Mouse (Mus musculus): ENCODE data around the gene Dlg4. TPM values are rescaled to one million over a fixed set of nuclear protein-coding genes. Genes with fewer than 3 reads are reported as not detected.
A peak's percentile ranks its signal among the peaks of the same experiment; 100 is the strongest.

Dlg4 gene
- total RNA-seq, 2 experiments from 2014 or later, result 6.6 to 8.1 TPM

- intact Hi-C loops (cut with DNase I), result no loop called here
- DNase-seq (ENCODE audit: low spot score), result no peak
Measured at GRCm38 (mm10) chr11:70077441-70077840, 60.7 kb downstream of the Dlg4 start.

- DNase-seq (ENCODE audit: low spot score), result no peak
- intact Hi-C loops (cut with DNase I), result no loop called here
Measured at GRCm38 (mm10) chr11:70079175-70079574, 62.4 kb downstream of the Dlg4 start.

- DNase-seq (ENCODE audit: low spot score), result no peak
- intact Hi-C loops (cut with DNase I), result no loop called here
Measured at GRCm38 (mm10) chr11:70079928-70080327, 63.2 kb downstream of the Dlg4 start.

GRCm38 (mm10) chr11:70080803-70081590 lies 64.3 kb downstream of the Dlg4 start:
- DNase-seq (ENCODE audit: low spot score), result no peak
- intact Hi-C loops (cut with DNase I), result no loop called here

- intact Hi-C loops (cut with DNase I), result no loop called here
- DNase-seq (ENCODE audit: low spot score), result peak; percentile 5
Measured at GRCm38 (mm10) chr11:70084563-70084962, 67.8 kb downstream of the Dlg4 start.

GRCm38 (mm10) chr11:70091986-70092783 lies 75.4 kb downstream of the Dlg4 start, which contains the start of gene Asgr2:
Gene Asgr2 (plus strand): TSS chr11:70092644.
- DNase-seq (ENCODE audit: low spot score), result no peak
- intact Hi-C loops (cut with DNase I), result no loop called here

Small RNA genes lying within 50 kb of the gene (microRNA-seq; reads per million reads assigned to microRNA genes)
- not detected for gene Gm44349
- gene Mir324, result 2,489 reads per million, percentile 87 among the genes with 10 or more reads in this experiment

Other genes with a start within 250 kb of the Dlg4 start
- gene Chrnb1, start 221.0 kb upstream of the Dlg4 start, total RNA-seq (2021), result 1 to 10 TPM; 4.8 to 5.0 TPM
- gene Fgf11, start 215.1 kb upstream of the Dlg4 start, total RNA-seq (2021), result 1 to 10 TPM; 2.2 to 2.4 TPM
- gene Tmem102, start 211.3 kb upstream of the Dlg4 start, total RNA-seq (2021), result under 1 TPM; 0.26 to 0.45 TPM
- not detected for gene Gm39566, start 201.6 kb upstream of the Dlg4 start, total RNA-seq (2021)
- not detected for gene Spem2, start 198.5 kb upstream of the Dlg4 start, total RNA-seq (2021)
- gene Spem1, start 194.8 kb upstream of the Dlg4 start, total RNA-seq (2021), result not detected
- gene Nlgn2, start 179.2 kb upstream of the Dlg4 start, total RNA-seq (2021), result 1 to 10 TPM; 4.4 to 5.4 TPM
- 100 to 1,000 TPM; 186 to 199 TPM for gene Tmem256, start 178.4 kb upstream of the Dlg4 start, total RNA-seq (2021)
- gene Plscr3, start 170.6 kb upstream of the Dlg4 start, total RNA-seq (2021), result 10 to 100 TPM; 24.4 to 24.9 TPM
- gene Tnk1, start 158.2 kb upstream of the Dlg4 start, total RNA-seq (2021), result under 1 TPM in 1 of 2 experiments, not detected in 1; 0.14 TPM
- not detected for gene Tmem95, start 138.9 kb upstream of the Dlg4 start, total RNA-seq (2021)
- 1 to 10 TPM; 2.5 to 3.5 TPM for gene Kctd11, start 135.5 kb upstream of the Dlg4 start, total RNA-seq (2021)
- 1 to 10 TPM in 1 of 2 experiments, under 1 TPM in 1; 0.88 to 1.1 TPM for gene Acap1, start 121.4 kb upstream of the Dlg4 start, total RNA-seq (2021)
- under 1 TPM; 0.17 to 0.23 TPM for gene 2810408A11Rik, start 116.0 kb upstream of the Dlg4 start, total RNA-seq (2021)
- gene Neurl4, start 115.9 kb upstream of the Dlg4 start, total RNA-seq (2021), result 10 to 100 TPM; 44.9 to 46.0 TPM
- gene Gps2, start 103.1 kb upstream of the Dlg4 start, total RNA-seq (2021), result 10 to 100 TPM; 24.1 to 26.7 TPM
- gene Eif5a, start 95.0 kb upstream of the Dlg4 start, total RNA-seq (2021), result 100 to 1,000 TPM; 427 TPM
- 10 to 100 TPM; 18.8 to 23.4 TPM for gene Ybx2, start 81.1 kb upstream of the Dlg4 start, total RNA-seq (2021)
- 100 to 1,000 TPM; 325 to 365 TPM for gene Slc2a4, start 68.8 kb upstream of the Dlg4 start, total RNA-seq (2021)
- not detected for gene Cldn7, start 52.2 kb upstream of the Dlg4 start, total RNA-seq (2021)
- 100 to 1,000 TPM; 149 to 180 TPM for gene Ctdnep1, start 35.8 kb upstream of the Dlg4 start, total RNA-seq (2021)
- 10 to 100 TPM; 48.3 to 51.5 TPM for gene Elp5, start 34.4 kb upstream of the Dlg4 start, total RNA-seq (2021)
- 100 to 1,000 TPM; 274 to 291 TPM for gene Gabarap, start 25.8 kb upstream of the Dlg4 start, total RNA-seq (2021)
- gene Phf23, start 21.2 kb upstream of the Dlg4 start, total RNA-seq (2021), result 10 to 100 TPM; 22.6 to 25.3 TPM
- gene Dvl2, start 16.3 kb upstream of the Dlg4 start, total RNA-seq (2021), result 1 to 10 TPM; 3.9 to 5.2 TPM
- gene Acadvl, start 1.5 kb upstream of the Dlg4 start, total RNA-seq (2021), result 1,000 to 10,000 TPM; 1,206 to 1,290 TPM
- gene Asgr1, start 37.1 kb downstream of the Dlg4 start, total RNA-seq (2021), result not detected
- gene Asgr2, start 75.7 kb downstream of the Dlg4 start, total RNA-seq (2021), result not detected
- 1 to 10 TPM; 4.3 to 4.4 TPM for gene Mgl2, start 113.4 kb downstream of the Dlg4 start, total RNA-seq (2021)
- 1 to 10 TPM; 2.0 to 2.3 TPM for gene Clec10a, start 139.3 kb downstream of the Dlg4 start, total RNA-seq (2021)
- under 1 TPM in 1 of 2 experiments, not detected in 1; 0.45 TPM for gene Slc16a11, start 195.8 kb downstream of the Dlg4 start, total RNA-seq (2021)
- gene Slc16a13, start 204.1 kb downstream of the Dlg4 start, total RNA-seq (2021), result 1 to 10 TPM; 4.2 to 4.8 TPM
- gene Bcl6b, start 212.9 kb downstream of the Dlg4 start, total RNA-seq (2021), result 10 to 100 TPM; 20.0 to 22.3 TPM
- gene 0610010K14Rik, start 221.0 kb downstream of the Dlg4 start, total RNA-seq (2021), result 10 to 100 TPM; 31.4 to 36.7 TPM
- gene Gm21988, start 222.9 kb downstream of the Dlg4 start, total RNA-seq (2021), result 1 to 10 TPM; 2.1 to 2.3 TPM
- 100 to 1,000 TPM in 1 of 2 experiments, 10 to 100 TPM in 1; 87.9 to 103 TPM for gene Rnasek, start 222.9 kb downstream of the Dlg4 start, total RNA-seq (2021)
- 1 to 10 TPM; 3.1 to 3.7 TPM for gene Alox12, start 238.4 kb downstream of the Dlg4 start, total RNA-seq (2021)